In the genomic region with DNA sequence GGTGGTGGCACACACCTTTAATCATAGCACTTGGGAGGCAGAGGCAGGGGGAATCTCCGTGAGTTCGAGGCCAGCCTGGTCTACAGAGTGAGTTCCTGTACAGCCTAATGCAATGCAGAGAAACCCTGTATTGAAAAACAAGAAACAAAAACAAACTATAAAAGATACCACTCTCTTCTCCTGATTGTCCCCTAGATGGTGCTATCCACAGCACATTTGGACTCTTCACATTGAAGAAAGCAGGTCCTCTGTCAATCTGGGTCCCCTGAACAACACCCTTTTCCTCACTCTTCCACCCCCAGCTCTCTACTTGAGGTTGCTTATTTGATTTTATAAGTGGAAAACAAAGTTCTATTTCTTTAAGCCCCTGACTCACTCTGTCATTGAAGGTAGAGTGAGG, we compare ENCODE assay signal across 19 mouse cellular contexts. TPM values are rescaled to one million over a fixed set of nuclear protein-coding genes. Genes with fewer than 3 reads are reported as not detected.
DNase-seq lines count a peak whose midpoint lies in the region; ATAC-seq and TF ChIP-seq lines count a peak whose summit lies in the region.
"Had no signal": no experiment of that assay in that cellular context is flagged by ENCODE, and none has a peak within 500 bp of the region (broad histone marks: within the 10 kb centered on the region; RNA-seq: fewer than 3 reads in every experiment).

No protein-coding gene starts in this region.

- H3K9me3 ChIP-seq in hindbrain, postnatal 0 days (ENCODE audit: low read length), result no peaks in the 10 kb centered on the region
- H3K9me3 ChIP-seq in hindbrain, embryonic 14.5 days (ENCODE audit: control insufficient read depth, low read length), result no peaks in the 10 kb centered on the region
- H3K9me3 ChIP-seq in lung, postnatal 0 days (ENCODE audit: low read length), result no peaks in the 10 kb centered on the region
- H3K9me3 ChIP-seq: heart, embryonic 12.5 days; hindbrain, embryonic 15.5 days; midbrain, embryonic 13.5 days; neural tube, embryonic 13.5 days had no signal

- no peaks in the 10 kb centered on the region for H3K27me3 ChIP-seq in cerebellum, adult 2 months (ENCODE audit: control insufficient read depth, insufficient read depth, low read length)
- H3K27me3 ChIP-seq in hindbrain, postnatal 0 days (ENCODE audit: insufficient read depth, low read length), result no peaks in the 10 kb centered on the region
- peaks cover 5% of the 10 kb centered on the region; the same call in 1 of the 2 replicates for H3K27me3 ChIP-seq in hindbrain, embryonic 14.5 days (ENCODE audit: control insufficient read depth, insufficient read depth, low read length)
- no peaks in the 10 kb centered on the region for H3K27me3 ChIP-seq in lung, postnatal 0 days (replicated peaks; ENCODE audit: insufficient read depth, low read length)
- H3K27me3 ChIP-seq: heart, embryonic 12.5 days; hindbrain, embryonic 15.5 days had no signal

- no peak overlapping the region for H3K4me2 ChIP-seq in hindbrain, postnatal 0 days (ENCODE audit: low read depth, low read length)
- H3K4me2 ChIP-seq in hindbrain, embryonic 14.5 days (replicated peaks), result no peak overlapping the region
- H3K4me2 ChIP-seq in lung, postnatal 0 days (replicated peaks; ENCODE audit: low read depth, low read length), result no peak overlapping the region
- H3K4me2 ChIP-seq: heart, embryonic 12.5 days; hindbrain, embryonic 15.5 days; midbrain, embryonic 13.5 days; neural tube, embryonic 13.5 days had no signal

- no peak overlapping the region for H3K9ac ChIP-seq in hindbrain, postnatal 0 days (replicated peaks; ENCODE audit: low read length)
- no peak overlapping the region for H3K9ac ChIP-seq in hindbrain, embryonic 14.5 days
- no peak overlapping the region for H3K9ac ChIP-seq in lung, postnatal 0 days (replicated peaks; ENCODE audit: low read depth)
- H3K9ac ChIP-seq: heart, embryonic 12.5 days; hindbrain, embryonic 15.5 days; midbrain, embryonic 13.5 days; neural tube, embryonic 13.5 days had no signal

- WGBS in cerebellum, adult 2 months, result 79% methylated on average over 2 of the region's 2 CpGs
- WGBS in hindbrain, postnatal 0 days, result 67% methylated on average over 2 of the region's 2 CpGs
- 80% methylated on average over 2 of the region's 2 CpGs for WGBS in hindbrain, embryonic 14.5 days
- 66% methylated on average over 2 of the region's 2 CpGs for WGBS in lung, postnatal 0 days

- TF ChIP-seq EP300 in lung, postnatal 0 days (IDR thresholded peaks at IDR 0.05), result no peak

- no peak for ATAC-seq in hindbrain, postnatal 0 days
- no peak for ATAC-seq in hindbrain, embryonic 14.5 days (ENCODE audit: low FRiP score)
- ATAC-seq in lung, postnatal 0 days, result no peak
- ATAC-seq: midbrain, embryonic 13.5 days had no signal

- no peak overlapping the region for H3K4me3 ChIP-seq in cerebellum, adult 2 months (replicated peaks; ENCODE audit: insufficient read depth, low read depth, low read length)
- H3K4me3 ChIP-seq in hindbrain, postnatal 0 days (ENCODE audit: low read length), result no peak overlapping the region
- no peak overlapping the region for H3K4me3 ChIP-seq in hindbrain, embryonic 14.5 days (replicated peaks; ENCODE audit: low read length)
- H3K4me3 ChIP-seq in lung, postnatal 0 days (ENCODE audit: low read depth, low read length), result no peak overlapping the region
- H3K4me3 ChIP-seq: heart, embryonic 12.5 days; hindbrain, embryonic 15.5 days; midbrain, embryonic 13.5 days; neural tube, embryonic 13.5 days had no signal

- TF ChIP-seq POLR2A in cerebellum, adult 2 months (IDR thresholded peaks at IDR 0.05; ENCODE audit: borderline replicate concordance, insufficient read depth, low read length), result no peak

- no peak overlapping the region for H3K27ac ChIP-seq in cerebellum, adult 2 months (ENCODE audit: insufficient read depth, low read length)
- H3K27ac ChIP-seq in hindbrain, postnatal 0 days, result no peak overlapping the region
- no peak overlapping the region for H3K27ac ChIP-seq in hindbrain, embryonic 14.5 days
- H3K27ac ChIP-seq in lung, postnatal 0 days (ENCODE audit: low read length), result no peak overlapping the region
- H3K27ac ChIP-seq: hindbrain, embryonic 15.5 days; midbrain, embryonic 13.5 days; neural tube, embryonic 13.5 days had no signal

- peak; percentile 16; the same call in 1 of the 2 replicates for TF ChIP-seq CTCF in cerebellum, adult 2 months (IDR thresholded peaks at IDR 0.05; ENCODE audit: borderline replicate concordance, insufficient read depth, low read depth, low read length)
- TF ChIP-seq CTCF in hindbrain, postnatal 0 days (IDR thresholded peaks at IDR 0.05; ENCODE audit: low read depth), result peak; percentile 40
- TF ChIP-seq CTCF in lung, postnatal 0 days (IDR thresholded peaks at IDR 0.05), result peak; percentile 49

- peak in 1 of 2 experiments; percentile 1 for DNase-seq in cerebellum, adult 2 months
- DNase-seq in cerebellum, adult 18-20 months, result no peak
- DNase-seq in hindbrain, postnatal 0 days (ENCODE audit: low spot score), result peak; percentile 8
- DNase-seq in hindbrain, embryonic 14.5 days (ENCODE audit: low spot score), result no peak
- peak; percentile 13 for DNase-seq in lung, postnatal 0 days (ENCODE audit: low spot score)
- DNase-seq in lung, postnatal 25 days (ENCODE audit: low spot score), result no peak
- DNase-seq in induced T-regulatory cell, adult 2 months (ENCODE audit: low read depth), result peak; percentile 1
- DNase-seq in thymus, postnatal 10 days (ENCODE audit: low spot score in 2 of 2), result no peak
- DNase-seq: adrenal gland, postnatal 14 days; B cell, adult 2 months; cerebellum, adult 11 months; kidney, postnatal 4 days; left cerebral cortex, postnatal 4 days; lung, adult 18-20 months; thymus, adult 2 months had no signal

- H3K36me3 ChIP-seq in hindbrain, postnatal 0 days (ENCODE audit: insufficient read depth, low read length), result no peaks in the 10 kb centered on the region
- no peaks in the 10 kb centered on the region for H3K36me3 ChIP-seq in hindbrain, embryonic 14.5 days (replicated peaks; ENCODE audit: control insufficient read depth, insufficient read depth)
- no peaks in the 10 kb centered on the region for H3K36me3 ChIP-seq in lung, postnatal 0 days (ENCODE audit: insufficient read depth, low read length)
- H3K36me3 ChIP-seq: heart, embryonic 12.5 days; hindbrain, embryonic 15.5 days; midbrain, embryonic 13.5 days; neural tube, embryonic 13.5 days had no signal

- no peaks in the 10 kb centered on the region for H3K4me1 ChIP-seq in cerebellum, adult 2 months (ENCODE audit: control insufficient read depth, insufficient read depth, low read length)
- no peaks in the 10 kb centered on the region for H3K4me1 ChIP-seq in hindbrain, postnatal 0 days (ENCODE audit: insufficient read depth, low read length)
- H3K4me1 ChIP-seq in hindbrain, embryonic 14.5 days (replicated peaks; ENCODE audit: control insufficient read depth, insufficient read depth, low read length), result no peaks in the 10 kb centered on the region
- H3K4me1 ChIP-seq in lung, postnatal 0 days (ENCODE audit: insufficient read depth, low read depth, low read length), result no peaks in the 10 kb centered on the region
- H3K4me1 ChIP-seq: heart, embryonic 12.5 days; hindbrain, embryonic 15.5 days; midbrain, embryonic 13.5 days; neural tube, embryonic 13.5 days had no signal

RNA-seq across cellular contexts. Expression of a gene that starts 52.6 kb away (rescaled TPM):
- 28.3 and 29.7 TPM in 2 replicates for polyA plus RNA-seq in cerebellum, adult 2 months (2012; rRNA removed)
- total RNA-seq in hindbrain, postnatal 0 days (2014; rRNA removed), result 14.0 and 15.5 TPM in 2 replicates
- polyA plus RNA-seq in hindbrain, postnatal 0 days (2015; fragmentation: Nextera tagmentation; extraction: Ambion mirVana), result 7.4 and 7.9 TPM in 2 replicates
- 10.4 and 12.4 TPM in 2 replicates for polyA plus RNA-seq in hindbrain, embryonic 14.5 days (2014; fragmentation: Nextera tagmentation; extraction: Ambion mirVana)
- polyA plus RNA-seq in lung, postnatal 0 days (2015; fragmentation: Nextera tagmentation; extraction: Ambion mirVana), result 9.9 and 11.8 TPM in 2 replicates

RNA-seq across cellular contexts. Expression of a gene that starts 58.9 kb away (rescaled TPM):
- 0.49 and 0.72 TPM in 2 replicates for polyA plus RNA-seq in cerebellum, adult 2 months (2012; rRNA removed)
- total RNA-seq in hindbrain, postnatal 0 days (2014; rRNA removed), result 1.5 and 2.7 TPM in 2 replicates
- 1.8 TPM in 2 replicates for polyA plus RNA-seq in hindbrain, postnatal 0 days (2015; fragmentation: Nextera tagmentation; extraction: Ambion mirVana)
- 1.6 and 2.1 TPM in 2 replicates for polyA plus RNA-seq in hindbrain, embryonic 14.5 days (2014; fragmentation: Nextera tagmentation; extraction: Ambion mirVana)
- polyA plus RNA-seq in lung, postnatal 0 days (2015; fragmentation: Nextera tagmentation; extraction: Ambion mirVana), result 4.7 and 5.9 TPM in 2 replicates

Comparison
In these comparisons a context has a peak if more than half of its experiments do, and no peak if none do; other contexts are left out.
1. DNase-seq: peak in hindbrain, postnatal 0 days (single experiment), lung, postnatal 0 days (single experiment) and induced T-regulatory cell, adult 2 months (single experiment); none in cerebellum, adult 18-20 months (0 of 2), hindbrain, embryonic 14.5 days (single experiment), lung, postnatal 25 days (single experiment) and thymus, postnatal 10 days (0 of 2).
2. Peak in every context shown above with its lines, with median percentiles within 50 percentile points of each other: CTCF ChIP-seq.